Mouse (Mus musculus) frontal cortex, postnatal 14 days (tissue): Measurements from ENCODE around the gene Kif22.
A peak's percentile ranks its signal among the peaks of the same experiment; 100 is the strongest.

Source experiments
- DNase-seq, 2 experiments: peaks; one replicate each; pipeline ENCODE4 v3.0.0; 2022; ENCODE audit warnings: low spot score in 2 of 2

The Kif22 gene

GRCm38 (mm10) chr7:127016971-127017949 lies 25.0 kb downstream of the Kif22 start, which contains the start of gene Pagr1a:
Gene Pagr1a, minus strand, starts transcription at chr7:127017352.
- DNase-seq, result peak; percentile 95 to 96

- DNase-seq, result no peak
These were observed 25.8 kb downstream of the Kif22 start for GRCm38 (mm10) chr7:127016486-127016938.

GRCm38 (mm10) chr7:127016481-127016485 lies 26.0 kb downstream of the Kif22 start, which contains the start of gene Pagr1b:
Gene Pagr1b, minus strand, starts transcription at chr7:127016484.
- no peak for DNase-seq

GRCm38 (mm10) chr7:127016081-127016480 lies 26.2 kb downstream of the Kif22 start:
- DNase-seq, result no peak

- DNase-seq, result no peak
These were observed 27.3 kb downstream of the Kif22 start for GRCm38 (mm10) chr7:127014993-127015392.

- no peak for DNase-seq
These were observed 28.0 kb downstream of the Kif22 start, which contains the start of gene Mvp for GRCm38 (mm10) chr7:127014320-127014719. Gene Mvp, minus strand, starts transcription at chr7:127014621.

- no peak for DNase-seq
These were observed 28.9 kb downstream of the Kif22 start for GRCm38 (mm10) chr7:127013385-127013784.

GRCm38 (mm10) chr7:127012845-127013244 lies 29.4 kb downstream of the Kif22 start:
- DNase-seq, result no peak

- DNase-seq, result no peak
These were observed 29.9 kb downstream of the Kif22 start for GRCm38 (mm10) chr7:127012374-127012773.

- no peak for DNase-seq
These were observed 30.6 kb downstream of the Kif22 start for GRCm38 (mm10) chr7:127011717-127012116.

GRCm38 (mm10) chr7:127011051-127011450 lies 31.2 kb downstream of the Kif22 start:
- DNase-seq, result no peak

- DNase-seq, result no peak
These were observed 32.8 kb downstream of the Kif22 start for GRCm38 (mm10) chr7:127009307-127010085.

GRCm38 (mm10) chr7:127008239-127009019 lies 33.8 kb downstream of the Kif22 start:
- DNase-seq, result peak in 1 of 2 experiments; percentile 57

GRCm38 (mm10) chr7:127007313-127008024 lies 34.8 kb downstream of the Kif22 start:
- no peak for DNase-seq

- no peak for DNase-seq
These were observed 38.0 kb downstream of the Kif22 start for GRCm38 (mm10) chr7:127004122-127004875.

- no peak for DNase-seq
These were observed 38.7 kb downstream of the Kif22 start for GRCm38 (mm10) chr7:127003620-127004019.

GRCm38 (mm10) chr7:126999568-126999967 lies 42.7 kb downstream of the Kif22 start:
- DNase-seq, result no peak

- DNase-seq, result no peak
These were observed 45.8 kb downstream of the Kif22 start for GRCm38 (mm10) chr7:126996449-126996848.

- no peak for DNase-seq
These were observed 53.5 kb downstream of the Kif22 start for GRCm38 (mm10) chr7:126988816-126989215.

- no peak for DNase-seq
These were observed 56.0 kb downstream of the Kif22 start for GRCm38 (mm10) chr7:126986319-126986718.
